Mouse (Mus musculus) urinary bladder, postnatal 10 days (tissue): Measurements from ENCODE around the gene Elf4.

ENCODE experiments used
- DNase-seq: peaks from one replicate; pipeline ENCODE4 v3.0.0; 2022; ENCODE audit warnings: low spot score

Gene Elf4

DNA sequence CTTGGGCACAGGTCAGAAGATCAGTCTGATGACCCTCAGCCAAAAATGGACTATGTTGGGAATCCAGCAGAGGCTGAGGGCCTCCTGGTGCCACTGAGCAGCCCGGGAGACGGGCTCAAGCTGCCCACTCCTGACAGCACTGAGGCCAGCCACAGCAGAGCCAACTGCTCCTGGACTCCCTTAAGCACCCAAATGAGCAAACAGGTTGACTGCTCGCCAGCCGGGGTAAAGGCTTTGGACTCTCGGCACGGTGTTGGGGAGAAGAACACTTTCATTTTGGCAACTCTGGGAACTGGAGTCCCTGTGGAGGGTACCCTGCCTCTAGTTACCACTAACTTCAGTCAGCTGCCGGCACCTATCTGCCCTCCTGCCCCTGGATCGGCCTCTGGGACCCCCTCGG is 95.1 kb downstream of the Elf4 start:
- no peak for DNase-seq

DNA sequence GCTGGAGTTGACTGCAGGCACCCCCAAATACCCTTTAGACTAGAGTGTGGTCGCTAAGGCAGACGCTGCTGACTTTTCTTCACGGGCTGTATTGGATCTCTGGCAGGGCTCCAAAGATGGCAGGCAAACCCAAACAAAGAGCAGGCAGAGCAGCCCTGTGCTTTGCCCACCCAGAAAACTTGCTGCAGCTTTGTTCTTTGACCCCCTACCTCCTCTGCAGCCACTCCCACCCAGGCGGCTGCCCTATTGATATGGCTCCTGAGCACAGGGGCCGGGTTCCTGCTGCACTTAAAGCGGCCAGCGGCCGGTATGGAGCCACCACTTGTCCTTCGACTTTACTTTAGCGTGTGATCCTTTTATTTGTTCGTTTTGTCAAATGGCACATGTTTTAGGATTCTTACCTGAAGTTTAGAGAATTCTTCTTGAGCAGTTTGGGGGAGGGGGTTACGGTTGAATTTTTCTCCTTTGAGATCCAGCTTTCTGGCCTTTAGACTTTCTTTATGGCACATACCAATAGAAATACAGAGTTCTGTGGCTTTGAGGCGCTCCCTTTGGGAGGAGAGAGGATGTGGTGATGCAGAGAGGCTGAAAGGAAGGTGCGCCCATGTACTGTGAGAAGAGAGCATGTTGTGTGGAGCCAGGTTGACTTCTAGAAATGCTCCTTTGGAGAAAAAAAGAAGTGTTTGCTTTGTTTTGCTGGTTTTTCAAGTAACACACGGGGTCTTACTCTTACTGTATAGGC is 96.9 kb downstream of the Elf4 start:
- no peak for DNase-seq
